Mouse (Mus musculus) embryonic fibroblast, embryonic 13.5 days (primary cell): ENCODE data around the gene Ugt1a8.
"Not testable (repeated sequence)": the region's sequence is repeated elsewhere in the genome, so short reads cannot be mapped to it uniquely, and the experiment has no call there.

Source experiments
- CTCF ChIP-seq: IDR thresholded peaks from 2 replicates; pipeline ENCODE4 v1.5.1; 2011; ENCODE audit warnings: mild to moderate bottlenecking, control low read depth, low read length, moderate library complexity, borderline replicate concordance; ENCODE audit not compliant: insufficient read depth
- POLR2A ChIP-seq: IDR thresholded peaks from 2 replicates; pipeline ENCODE4 v1.6.1; 2011; ENCODE audit warnings: low read depth, mild to moderate bottlenecking, control low read depth, low read length, moderate library complexity

- not testable (repeated sequence) for TF ChIP-seq CTCF, POLR2A
Observed at GRCm38 (mm10) chr1:88135229-88135904, 47.8 kb downstream of the Ugt1a8 start.
